Mouse (Mus musculus) C2C12 (cell line): ENCODE results near the gene Abhd12b.

ENCODE experiments used
- CTCF ChIP-seq: IDR thresholded peaks from one replicate; pipeline ENCODE4 v1.5.1; 2011; ENCODE audit not compliant: control insufficient read depth, insufficient read depth, insufficient read length
- MAX ChIP-seq: IDR thresholded peaks from one replicate; pipeline ENCODE4 v1.6.1; 2011; ENCODE audit warnings: mild to moderate bottlenecking, control low read depth
- MYOD1 ChIP-seq: IDR thresholded peaks from one replicate; pipeline ENCODE4 v1.6.1; 2011; ENCODE audit warnings: low read depth; ENCODE audit not compliant: control insufficient read depth, insufficient read length
- MYOG ChIP-seq: IDR thresholded peaks from one replicate; pipeline ENCODE4 v1.6.1; 2011; ENCODE audit not compliant: control insufficient read depth, insufficient read length; ENCODE audit errors: extremely low read depth
- USF1 ChIP-seq: IDR thresholded peaks from one replicate; pipeline ENCODE4 v1.6.1; 2011; ENCODE audit warnings: low read depth, mild to moderate bottlenecking, control low read depth, moderate library complexity

- TF ChIP-seq CTCF (no peak), MYOG (no peak), USF1 (no peak), MAX (no peak), MYOD1 (no peak)
Measured at GRCm38 (mm10) chr12:70119552-70119951, 34.4 kb upstream of the Abhd12b start.
